In the genomic region with DNA sequence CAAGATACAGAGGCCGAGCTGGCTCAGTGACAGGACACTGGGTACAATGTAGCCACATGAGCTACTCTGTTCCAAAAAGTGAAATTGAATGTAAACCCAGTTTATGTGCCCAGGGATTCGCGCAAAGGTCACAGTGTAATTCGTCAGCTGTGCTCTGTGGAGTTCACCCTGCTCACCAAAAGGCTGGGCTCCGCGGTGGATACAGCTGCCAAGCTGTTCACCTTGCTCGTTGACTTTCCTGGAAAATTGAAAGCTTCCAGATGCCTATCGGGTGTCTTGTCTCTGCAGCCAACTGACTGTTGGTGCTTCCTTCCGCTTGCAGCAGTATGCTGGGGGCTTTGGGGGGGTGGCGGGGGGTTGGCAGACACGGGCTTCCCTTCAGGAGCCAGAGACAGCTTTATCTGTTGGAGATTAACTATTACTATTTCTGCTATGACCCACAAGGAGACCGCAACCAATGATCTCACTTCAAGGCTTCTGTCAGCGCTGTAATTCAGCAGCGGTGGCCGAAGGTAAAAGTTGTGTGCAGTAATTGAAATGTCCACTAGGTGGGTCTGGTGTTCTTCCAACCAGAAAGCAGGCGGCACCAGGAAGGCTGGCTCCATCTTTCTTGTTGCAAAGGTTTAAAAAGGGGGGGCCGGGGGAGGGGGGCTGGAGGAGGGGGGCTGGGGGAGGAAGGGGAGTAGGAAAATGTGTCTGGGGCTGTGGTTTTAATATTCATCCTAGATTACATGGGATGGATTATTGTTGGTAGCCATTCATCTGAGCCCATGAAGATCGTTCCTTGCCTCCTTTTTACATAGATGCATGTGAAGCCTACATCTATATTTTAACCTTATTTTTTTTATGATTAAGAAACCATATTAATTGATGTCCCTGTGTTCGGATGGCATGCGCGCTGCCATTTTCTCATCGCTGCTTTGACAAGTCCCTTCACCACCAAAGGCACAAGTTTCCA, we compare ENCODE assay signal across 8 mouse cellular contexts.
DNase-seq lines count a peak whose midpoint lies in the region; ATAC-seq and TF ChIP-seq lines count a peak whose summit lies in the region.

No protein-coding gene starts in this region.

- 19% methylated on average over 22 of the region's 22 CpGs for WGBS in bone marrow, adult 2 months
- WGBS in embryonic facial prominence, embryonic 14.5 days, result 23% methylated on average over 22 of the region's 22 CpGs
- 25% methylated on average over 22 of the region's 22 CpGs for WGBS in heart, embryonic 15.5 days
- WGBS in liver, embryonic 14.5 days (ENCODE audit: insufficient replicate concordance), result 19% methylated on average over 22 of the region's 22 CpGs
- WGBS in neural tube, embryonic 12.5 days, result 32% methylated on average over 22 of the region's 22 CpGs

- TF ChIP-seq CTCF in CH12.LX (conservative IDR thresholded peaks at IDR 0.05 in 1 of 2, IDR thresholded peaks at IDR 0.05 in 1 of 2; ENCODE audit: low read depth in 2 of 2, low read length in 2 of 2), result peak; percentile 30 to 89; a peak in 2 of 4 replicates
- peak; percentile 49 for TF ChIP-seq CTCF in bone marrow, adult 2 months (IDR thresholded peaks at IDR 0.05; ENCODE audit: control insufficient read depth, insufficient read depth, low read length)
- peak; percentile 68 for TF ChIP-seq CTCF in liver, embryonic 14.5 days (IDR thresholded peaks at IDR 0.05; ENCODE audit: low read depth)

- dilution Hi-C loops in CH12.LX (cut with MboI; ENCODE audit: extremely low pct_ligation_motif_present, extremely low pct_unique_long_range_greater_than_20kb, low sequenced_read_pairs), result no loop called here

- no peak for TF ChIP-seq POLR2A in CH12.LX (IDR thresholded peaks at IDR 0.05; ENCODE audit: low read depth, low read length)
- no peak for TF ChIP-seq POLR2A in bone marrow, adult 2 months (IDR thresholded peaks at IDR 0.05; ENCODE audit: borderline replicate concordance, control insufficient read depth, low read depth, low read length)

- no peaks in the 10 kb centered on the region for H3K36me3 ChIP-seq in CH12.LX (replicated peaks in 1 of 2; ENCODE audit: control insufficient read depth in 1 of 2, insufficient read depth in 1 of 2, low read length in 1 of 2)
- no peaks in the 10 kb centered on the region for H3K36me3 ChIP-seq in embryonic facial prominence, embryonic 14.5 days (ENCODE audit: control insufficient read depth, insufficient read depth, low read length)
- no peaks in the 10 kb centered on the region for H3K36me3 ChIP-seq in heart, embryonic 15.5 days
- H3K36me3 ChIP-seq in liver, embryonic 14.5 days (replicated peaks; ENCODE audit: control insufficient read depth, insufficient read depth, low read depth), result no peaks in the 10 kb centered on the region
- H3K36me3 ChIP-seq in neural tube, embryonic 12.5 days, result no peaks in the 10 kb centered on the region

- H3K27me3 ChIP-seq in CH12.LX (replicated peaks), result peaks cover 7% of the 10 kb centered on the region
- H3K27me3 ChIP-seq in embryonic facial prominence, embryonic 14.5 days (replicated peaks; ENCODE audit: control insufficient read depth, insufficient read depth, low read length), result no peaks in the 10 kb centered on the region
- peaks cover 8% of the 10 kb centered on the region; the same call in 1 of the 2 replicates for H3K27me3 ChIP-seq in heart, embryonic 15.5 days
- H3K27me3 ChIP-seq in liver, embryonic 14.5 days (ENCODE audit: control insufficient read depth, insufficient read depth, low read length), result no peaks in the 10 kb centered on the region
- H3K27me3 ChIP-seq in neural tube, embryonic 12.5 days (replicated peaks), result 0 out of 2 replicates have a peak, but pooled peaks cover 7% of the 10 kb centered on the region

- in situ Hi-C loops in CH12.LX (cut with MboI; ENCODE audit: low pct_ligation_motif_present, low pct_unique_long_range_greater_than_20kb, low sequenced_read_pairs), result loop anchor here (10.0 to 25.0 kb wide), 2 partner anchors 134 to 416 kb away; no protein-coding TSS in a partner anchor

- no peak for TF ChIP-seq EP300 in CH12.LX (IDR thresholded peaks at IDR 0.05; ENCODE audit: low read length)
- no peak for TF ChIP-seq EP300 in liver, embryonic 14.5 days (IDR thresholded peaks at IDR 0.05; ENCODE audit: low read depth)

- no peak overlapping the region for H3K4me3 ChIP-seq in CH12.LX (replicated peaks in 1 of 3; ENCODE audit: low read depth in 2 of 3, low read length in 2 of 3, poor library complexity in 1 of 3)
- H3K4me3 ChIP-seq in bone marrow, adult 2 months (replicated peaks; ENCODE audit: control insufficient read depth, low read depth, low read length), result no peak overlapping the region
- peak overlapping the region; percentile 28 for H3K4me3 ChIP-seq in embryonic facial prominence, embryonic 14.5 days (ENCODE audit: low read depth, low read length)
- H3K4me3 ChIP-seq in heart, embryonic 15.5 days, result peak overlapping the region; percentile 39
- H3K4me3 ChIP-seq in liver, embryonic 14.5 days (ENCODE audit: insufficient read depth in 1 of 2, low read depth in 2 of 2, low read length in 2 of 2), result no peak overlapping the region
- H3K4me3 ChIP-seq in neural tube, embryonic 12.5 days, result peak overlapping the region; percentile 10; the same call in 1 of the 2 replicates

- H3K79me2 ChIP-seq in CH12.LX (replicated peaks; ENCODE audit: control insufficient read depth, extremely low read depth, insufficient read depth, poor library complexity, severe bottlenecking), result no peaks in the 10 kb centered on the region

- peak; percentile 83 for ATAC-seq in embryonic facial prominence, embryonic 14.5 days (ENCODE audit: low read depth)
- no peak for ATAC-seq in heart, embryonic 15.5 days (replicated peaks; ENCODE audit: insufficient number of reproducible peaks, insufficient read depth, low FRiP score, low read depth)
- no peak for ATAC-seq in liver, embryonic 14.5 days (ENCODE audit: insufficient read depth)
- ATAC-seq in neural tube, embryonic 12.5 days (ENCODE audit: low FRiP score, low read depth), result peak; percentile 61

- DNase-seq in CH12.LX (ENCODE audit: extremely low read depth), result peak; percentile 82
- DNase-seq in embryonic facial prominence, embryonic 14.5 days (ENCODE audit: low spot score), result peak; percentile 89
- peak; percentile 77 for DNase-seq in kidney, postnatal 14 days
- DNase-seq in liver, embryonic 14.5 days (ENCODE audit: low read depth in 3 of 3, low spot score in 3 of 3), result peak; percentile 17 to 18 (median 17)
- peak; percentile 72 for DNase-seq in thymus, postnatal 0 days (ENCODE audit: low spot score)

- no peak overlapping the region for H3K27ac ChIP-seq in CH12.LX (ENCODE audit: insufficient read depth, low read depth)
- H3K27ac ChIP-seq in bone marrow, adult 2 months (ENCODE audit: control insufficient read depth, insufficient read depth, low read depth, low read length, poor library complexity), result no peak overlapping the region
- no peak overlapping the region for H3K27ac ChIP-seq in embryonic facial prominence, embryonic 14.5 days (replicated peaks; ENCODE audit: low read depth, low read length)
- H3K27ac ChIP-seq in heart, embryonic 15.5 days, result no peak overlapping the region
- no peak overlapping the region for H3K27ac ChIP-seq in liver, embryonic 14.5 days
- no peak overlapping the region for H3K27ac ChIP-seq in neural tube, embryonic 12.5 days

- H3K9ac ChIP-seq in CH12.LX (ENCODE audit: insufficient read depth, low read depth), result no peak overlapping the region
- H3K9ac ChIP-seq in embryonic facial prominence, embryonic 14.5 days (ENCODE audit: low read depth, low read length), result peak overlapping the region; percentile 40; the same call in 1 of the 2 replicates
- peak overlapping the region; percentile 31; the same call in 1 of the 2 replicates for H3K9ac ChIP-seq in heart, embryonic 15.5 days
- H3K9ac ChIP-seq in liver, embryonic 14.5 days (replicated peaks), result no peak overlapping the region
- 0 out of 2 replicates have a peak overlapping the region, but pooled peaks have one; percentile 17 for H3K9ac ChIP-seq in neural tube, embryonic 12.5 days

- H3K4me2 ChIP-seq in CH12.LX (ENCODE audit: insufficient read depth, low read depth, poor library complexity, severe bottlenecking), result peak overlapping the region; percentile 65
- peak overlapping the region; percentile 60 for H3K4me2 ChIP-seq in embryonic facial prominence, embryonic 14.5 days (ENCODE audit: low read depth, low read length)
- peak overlapping the region; percentile 65 for H3K4me2 ChIP-seq in heart, embryonic 15.5 days
- peak overlapping the region; percentile 48 for H3K4me2 ChIP-seq in liver, embryonic 14.5 days (ENCODE audit: low read depth)
- peak overlapping the region; percentile 57 for H3K4me2 ChIP-seq in neural tube, embryonic 12.5 days (replicated peaks)

- H3K4me1 ChIP-seq in CH12.LX (ENCODE audit: control insufficient read depth in 1 of 2, insufficient read depth in 2 of 2), result peaks cover 6 to 26% of the 10 kb centered on the region in 2 experiments
- no peaks in the 10 kb centered on the region for H3K4me1 ChIP-seq in bone marrow, adult 2 months (ENCODE audit: control insufficient read depth, insufficient read depth, low read length)
- peaks cover 3% of the 10 kb centered on the region; the same call in 1 of the 2 replicates for H3K4me1 ChIP-seq in embryonic facial prominence, embryonic 14.5 days (ENCODE audit: control insufficient read depth, insufficient read depth, low read length)
- H3K4me1 ChIP-seq in heart, embryonic 15.5 days (replicated peaks), result peaks cover 7% of the 10 kb centered on the region
- H3K4me1 ChIP-seq in liver, embryonic 14.5 days (replicated peaks; ENCODE audit: control insufficient read depth in 2 of 2, insufficient read depth in 2 of 2, low read length in 1 of 2), result no peaks in the 10 kb centered on the region
- H3K4me1 ChIP-seq in neural tube, embryonic 12.5 days, result peaks cover 4% of the 10 kb centered on the region; the same call in 1 of the 2 replicates

- no peaks in the 10 kb centered on the region for H3K9me3 ChIP-seq in CH12.LX (replicated peaks; ENCODE audit: low read length)
- no peaks in the 10 kb centered on the region for H3K9me3 ChIP-seq in embryonic facial prominence, embryonic 14.5 days (ENCODE audit: control insufficient read depth, low read length)
- no peaks in the 10 kb centered on the region for H3K9me3 ChIP-seq in heart, embryonic 15.5 days (replicated peaks)
- H3K9me3 ChIP-seq in liver, embryonic 14.5 days (ENCODE audit: control insufficient read depth, low read length), result no peaks in the 10 kb centered on the region
- no peaks in the 10 kb centered on the region for H3K9me3 ChIP-seq in neural tube, embryonic 12.5 days

- peak; percentile 82 for TF ChIP-seq RAD21 in CH12.LX (IDR thresholded peaks at IDR 0.05; ENCODE audit: low read depth, low read length)

TF ChIP-seq in CH12.LX, 34 proteins besides CTCF, POLR2A, EP300 and RAD21 (continues in another document):
- TF ChIP-seq KAT2A (IDR thresholded peaks at IDR 0.05; ENCODE audit: insufficient replicate concordance, low read length) (no peak), UBTF (IDR thresholded peaks at IDR 0.05; ENCODE audit: low read depth, low read length) (no peak), JUND (conservative IDR thresholded peaks at IDR 0.05; ENCODE audit: low read depth, low read length) (no peak), ZC3H11A (IDR thresholded peaks at IDR 0.05; ENCODE audit: low read depth, low read length) (peak; percentile 10; the same call in 1 of the 2 replicates), MAX (IDR thresholded peaks at IDR 0.05; ENCODE audit: low read length) (no peak), PAX5 (IDR thresholded peaks at IDR 0.05; ENCODE audit: low read length) (no peak), GABPA (IDR thresholded peaks at IDR 0.05; ENCODE audit: insufficient replicate concordance, low read depth, low read length) (no peak)

Comparison
In these comparisons a context has a peak if more than half of its experiments do, and no peak if none do; other contexts are left out.
1. DNase-seq: peak in every context shown above with its lines; median percentile 89 in embryonic facial prominence, embryonic 14.5 days; 82 in CH12.LX; 77 in kidney, postnatal 14 days; 72 in thymus, postnatal 0 days; 17 in liver, embryonic 14.5 days.
2. H3K4me3 ChIP-seq: peak in embryonic facial prominence, embryonic 14.5 days (single experiment), heart, embryonic 15.5 days (single experiment) and neural tube, embryonic 12.5 days (single experiment); none in CH12.LX (0 of 3), bone marrow, adult 2 months (single experiment) and liver, embryonic 14.5 days (0 of 2).
3. H3K9ac ChIP-seq: peak in embryonic facial prominence, embryonic 14.5 days (single experiment), heart, embryonic 15.5 days (single experiment) and neural tube, embryonic 12.5 days (single experiment); none in CH12.LX (single experiment) and liver, embryonic 14.5 days (single experiment).
4. ATAC-seq: peak in embryonic facial prominence, embryonic 14.5 days (single experiment) and neural tube, embryonic 12.5 days (single experiment); none in heart, embryonic 15.5 days (single experiment) and liver, embryonic 14.5 days (single experiment).
5. Peak in every context shown above with its lines, with median percentiles within 50 percentile points of each other: H3K4me2 ChIP-seq and CTCF ChIP-seq.